ENCODE assay signal across 29 mouse cellular contexts in genomic region chr12:89159353-89159752, GRCm38 (mm10).
A peak's percentile ranks its signal among the peaks of the same experiment; 100 is the strongest.
DNase-seq lines count a peak whose midpoint lies in the region; ATAC-seq lines count a peak whose summit lies in the region.
"Had no signal": no experiment of that assay in that cellular context is flagged by ENCODE, and none has a peak within 500 bp of the region (broad histone marks: within the 10 kb centered on the region; RNA-seq: fewer than 3 reads in every experiment).

No protein-coding gene starts in this region.

- H3K27me3 ChIP-seq in kidney, embryonic 14.5 days (ENCODE audit: control insufficient read depth, insufficient read depth, low read length), result no peaks in the 10 kb centered on the region
- H3K27me3 ChIP-seq in lung, embryonic 16.5 days (ENCODE audit: control insufficient read depth, insufficient read depth, low read depth, low read length), result no peaks in the 10 kb centered on the region
- no peaks in the 10 kb centered on the region for H3K27me3 ChIP-seq in forebrain, embryonic 11.5 days (ENCODE audit: control insufficient read depth, insufficient read depth, low read length)
- H3K27me3 ChIP-seq: embryonic facial prominence, embryonic 13.5 days; heart, embryonic 15.5 days; hindbrain, embryonic 12.5 days; limb, embryonic 13.5 days; liver, embryonic 13.5 days; midbrain, embryonic 13.5 days; neural tube, embryonic 15.5 days had no signal

- H3K36me3 ChIP-seq in kidney, embryonic 14.5 days (ENCODE audit: control insufficient read depth, insufficient read depth, low read length), result no peaks in the 10 kb centered on the region
- no peaks in the 10 kb centered on the region for H3K36me3 ChIP-seq in lung, embryonic 16.5 days (ENCODE audit: control insufficient read depth, insufficient read depth, low read length)
- H3K36me3 ChIP-seq in forebrain, embryonic 11.5 days (ENCODE audit: control insufficient read depth, insufficient read depth, low read length), result no peaks in the 10 kb centered on the region
- H3K36me3 ChIP-seq: embryonic facial prominence, embryonic 13.5 days; forebrain, embryonic 10.5 days; heart, embryonic 10.5 days; heart, embryonic 15.5 days; hindbrain, embryonic 12.5 days; limb, embryonic 13.5 days; liver, embryonic 13.5 days; midbrain, embryonic 13.5 days; neural tube, embryonic 15.5 days had no signal

- H3K27ac ChIP-seq in kidney, embryonic 14.5 days (ENCODE audit: low read depth, low read length), result no peak overlapping the region
- H3K27ac ChIP-seq in lung, embryonic 16.5 days (ENCODE audit: low read length), result peak overlapping the region; percentile 70
- H3K27ac ChIP-seq in forebrain, embryonic 11.5 days (ENCODE audit: low read depth, low read length), result no peak overlapping the region
- H3K27ac ChIP-seq: embryonic facial prominence, embryonic 13.5 days; forebrain, embryonic 10.5 days; heart, embryonic 10.5 days; heart, embryonic 15.5 days; hindbrain, embryonic 12.5 days; hindbrain, postnatal 0 days; layer of hippocampus, adult 2 months; limb, embryonic 13.5 days; liver, embryonic 13.5 days; midbrain, embryonic 13.5 days; neural tube, embryonic 15.5 days had no signal

- WGBS in kidney, embryonic 14.5 days, result 77% methylated on average over 8 of the region's 8 CpGs
- WGBS in lung, embryonic 16.5 days, result 54% methylated on average over 8 of the region's 8 CpGs
- WGBS in forebrain, embryonic 11.5 days, result 80% methylated on average over 8 of the region's 8 CpGs

- no peaks in the 10 kb centered on the region for H3K4me1 ChIP-seq in kidney, embryonic 14.5 days (ENCODE audit: control insufficient read depth, insufficient read depth, low read length)
- H3K4me1 ChIP-seq in lung, embryonic 16.5 days (replicated peaks; ENCODE audit: control insufficient read depth, insufficient read depth, low read length), result 0 out of 2 replicates have a peak, but pooled peaks cover 7% of the 10 kb centered on the region
- H3K4me1 ChIP-seq in forebrain, embryonic 11.5 days (replicated peaks; ENCODE audit: control insufficient read depth, insufficient read depth, low read length), result no peaks in the 10 kb centered on the region
- H3K4me1 ChIP-seq: embryonic facial prominence, embryonic 13.5 days; forebrain, embryonic 10.5 days; heart, embryonic 10.5 days; heart, embryonic 15.5 days; hindbrain, embryonic 12.5 days; limb, embryonic 13.5 days; liver, embryonic 13.5 days; neural tube, embryonic 15.5 days had no signal

- no peak overlapping the region for H3K9ac ChIP-seq in kidney, embryonic 14.5 days (ENCODE audit: low read depth, low read length)
- H3K9ac ChIP-seq in lung, embryonic 16.5 days (ENCODE audit: low read length), result no peak overlapping the region
- no peak overlapping the region for H3K9ac ChIP-seq in forebrain, embryonic 11.5 days (ENCODE audit: low read length)
- H3K9ac ChIP-seq: embryonic facial prominence, embryonic 13.5 days; heart, embryonic 15.5 days; hindbrain, embryonic 12.5 days; limb, embryonic 13.5 days; liver, embryonic 13.5 days; midbrain, embryonic 13.5 days; neural tube, embryonic 15.5 days had no signal

- DNase-seq in kidney, postnatal 14 days, result peak; percentile 1
- peak; percentile 29 for DNase-seq in brain, adult 2 months (ENCODE audit: low read depth, low spot score)
- peak; percentile 42 for DNase-seq in lung, postnatal 36 days
- DNase-seq in forebrain, embryonic 11.5 days (ENCODE audit: low spot score), result no peak
- DNase-seq in layer of hippocampus, postnatal 10 days (ENCODE audit: low spot score in 2 of 2), result no peak
- DNase-seq: adrenal gland, postnatal 14 days; cerebellum, adult 11-12 months; cerebellum, postnatal 10 days; kidney, adult 8-10 months; kidney, postnatal 25 days; liver, embryonic 13.5 days; right cerebral cortex, adult 18-20 months; thymus, adult 18-20 months had no signal

- no peak overlapping the region for H3K4me3 ChIP-seq in kidney, embryonic 14.5 days (ENCODE audit: low read length)
- no peak overlapping the region for H3K4me3 ChIP-seq in lung, embryonic 16.5 days (ENCODE audit: low read length)
- H3K4me3 ChIP-seq in forebrain, embryonic 11.5 days (ENCODE audit: low read depth, low read length), result no peak overlapping the region
- H3K4me3 ChIP-seq: embryonic facial prominence, embryonic 13.5 days; forebrain, embryonic 10.5 days; heart, embryonic 10.5 days; heart, embryonic 15.5 days; hindbrain, embryonic 12.5 days; layer of hippocampus, adult 2 months; limb, embryonic 13.5 days; liver, embryonic 13.5 days; midbrain, embryonic 13.5 days; neural tube, embryonic 15.5 days had no signal

- no peak for ATAC-seq in kidney, embryonic 14.5 days (ENCODE audit: low FRiP score, low TSS enrichment)
- peak; percentile 35 for ATAC-seq in lung, embryonic 16.5 days (ENCODE audit: low read depth)
- ATAC-seq in forebrain, embryonic 11.5 days (replicated peaks; ENCODE audit: low FRiP score), result no peak
- no peak for ATAC-seq in megakaryocyte, adult 5-6 weeks (ENCODE audit: poor library complexity, severe bottlenecking)
- ATAC-seq: CD4-positive, CD25-positive, alpha-beta regulatory T cell, adult 4 months; forebrain, embryonic 16.5 days; hindbrain, postnatal 0 days; intestine, embryonic 16.5 days; midbrain, embryonic 13.5 days had no signal

- H3K4me2 ChIP-seq in kidney, embryonic 14.5 days (replicated peaks; ENCODE audit: low read depth, low read length), result no peak overlapping the region
- H3K4me2 ChIP-seq in lung, embryonic 16.5 days (ENCODE audit: low read depth, low read length), result no peak overlapping the region
- no peak overlapping the region for H3K4me2 ChIP-seq in forebrain, embryonic 11.5 days (ENCODE audit: low read depth, low read length, severe bottlenecking)
- H3K4me2 ChIP-seq: embryonic facial prominence, embryonic 13.5 days; heart, embryonic 15.5 days; hindbrain, embryonic 12.5 days; limb, embryonic 13.5 days; liver, embryonic 13.5 days; midbrain, embryonic 13.5 days; neural tube, embryonic 15.5 days had no signal

- H3K9me3 ChIP-seq in kidney, embryonic 14.5 days (ENCODE audit: control insufficient read depth, low read length), result no peaks in the 10 kb centered on the region
- H3K9me3 ChIP-seq in lung, embryonic 16.5 days (ENCODE audit: control insufficient read depth, low read length), result no peaks in the 10 kb centered on the region
- no peaks in the 10 kb centered on the region for H3K9me3 ChIP-seq in forebrain, embryonic 11.5 days (ENCODE audit: control insufficient read depth, low read length)
- H3K9me3 ChIP-seq: embryonic facial prominence, embryonic 13.5 days; forebrain, embryonic 10.5 days; heart, embryonic 10.5 days; heart, embryonic 15.5 days; hindbrain, embryonic 12.5 days; limb, embryonic 13.5 days; liver, embryonic 13.5 days; midbrain, embryonic 13.5 days; neural tube, embryonic 15.5 days had no signal

Comparison
In these comparisons a context has a peak if more than half of its experiments do, and no peak if none do; other contexts are left out.
1. DNase-seq: peak in kidney, postnatal 14 days (single experiment), brain, adult 2 months (single experiment) and lung, postnatal 36 days (single experiment); none in forebrain, embryonic 11.5 days (single experiment) and layer of hippocampus, postnatal 10 days (0 of 2).